In genomic region chr14:88278327-88278726, GRCm38 (mm10) we compare ENCODE assay signal across 13 mouse cellular contexts.
DNase-seq lines count a peak whose midpoint lies in the region; ATAC-seq and TF ChIP-seq lines count a peak whose summit lies in the region.
"Had no signal": no experiment of that assay in that cellular context is flagged by ENCODE, and none has a peak within 500 bp of the region (broad histone marks: within the 10 kb centered on the region; RNA-seq: fewer than 3 reads in every experiment).

No protein-coding gene starts in this region.

- peak; percentile 51 for TF ChIP-seq CTCF in left cerebral cortex, adult 2 months (IDR thresholded peaks at IDR 0.05)
- peak; percentile 42 for TF ChIP-seq CTCF in E14TG2a.4 (conservative IDR thresholded peaks at IDR 0.05; ENCODE audit: low read length)

- intact Hi-C loops in left cerebral cortex, adult 2 months (cut with DNase I), result loop anchor here (5.0 to 10.0 kb wide), 3 partner anchors 189 to 811 kb away; no protein-coding TSS in a partner anchor

- H3K4me2 ChIP-seq in forebrain, embryonic 14.5 days (ENCODE audit: low read length), result no peak overlapping the region
- no peak overlapping the region for H3K4me2 ChIP-seq in forebrain, embryonic 16.5 days (ENCODE audit: low read length)
- H3K4me2 ChIP-seq in kidney, embryonic 16.5 days (replicated peaks; ENCODE audit: low read depth, low read length), result no peak overlapping the region
- H3K4me2 ChIP-seq: kidney, embryonic 15.5 days had no signal

- peak; percentile 64 for DNase-seq in forebrain, embryonic 14.5 days (ENCODE audit: low spot score)
- no peak for DNase-seq in left cerebral cortex, adult 2 months (ENCODE audit: extremely low spot score in 1 of 2, low spot score in 2 of 2)
- no peak for DNase-seq in left cerebral cortex, adult 9 months (ENCODE audit: low spot score in 2 of 2)
- peak; percentile 61 for DNase-seq in embryo, embryonic 10 days (ENCODE audit: low spot score)
- DNase-seq: cerebellum, adult 9-11 months; heart, postnatal 4 days; spleen, adult 18-20 months had no signal

- no peaks in the 10 kb centered on the region for H3K27me3 ChIP-seq in forebrain, embryonic 14.5 days (replicated peaks; ENCODE audit: control insufficient read depth, insufficient read depth, low read length)
- H3K27me3 ChIP-seq in forebrain, embryonic 16.5 days (replicated peaks; ENCODE audit: control insufficient read depth, insufficient read depth, low read length), result no peaks in the 10 kb centered on the region
- no peaks in the 10 kb centered on the region for H3K27me3 ChIP-seq in E14TG2a.4 (ENCODE audit: insufficient read depth, low read length)
- no peaks in the 10 kb centered on the region for H3K27me3 ChIP-seq in kidney, embryonic 16.5 days (ENCODE audit: insufficient read depth, low read length)
- H3K27me3 ChIP-seq: kidney, embryonic 15.5 days had no signal

- no peak overlapping the region for H3K27ac ChIP-seq in forebrain, embryonic 14.5 days (ENCODE audit: low read depth, low read length)
- no peak overlapping the region for H3K27ac ChIP-seq in forebrain, embryonic 16.5 days (ENCODE audit: low read length)
- H3K27ac ChIP-seq in left cerebral cortex, adult 2 months, result no peak overlapping the region
- H3K27ac ChIP-seq in kidney, embryonic 16.5 days (ENCODE audit: low read length), result no peak overlapping the region
- H3K27ac ChIP-seq: kidney, embryonic 15.5 days had no signal

- ATAC-seq in forebrain, embryonic 14.5 days, result no peak
- ATAC-seq in forebrain, embryonic 16.5 days, result no peak
- ATAC-seq in granulocyte monocyte progenitor cell, adult 5-6 weeks (replicated peaks; ENCODE audit: poor library complexity, severe bottlenecking), result no peak
- ATAC-seq in kidney, embryonic 16.5 days (ENCODE audit: low FRiP score, low TSS enrichment), result no peak

- WGBS in forebrain, embryonic 14.5 days, result 35% methylated on average over 5 of the region's 5 CpGs
- WGBS in forebrain, embryonic 16.5 days, result 30% methylated on average over 5 of the region's 5 CpGs
- 23% methylated on average over 5 of the region's 5 CpGs for WGBS in kidney, embryonic 16.5 days

- H3K36me3 ChIP-seq in forebrain, embryonic 14.5 days (ENCODE audit: control insufficient read depth, insufficient read depth, low read length), result no peaks in the 10 kb centered on the region
- no peaks in the 10 kb centered on the region for H3K36me3 ChIP-seq in forebrain, embryonic 16.5 days (ENCODE audit: control insufficient read depth, insufficient read depth)
- H3K36me3 ChIP-seq in E14TG2a.4 (ENCODE audit: insufficient read depth, low read length), result no peaks in the 10 kb centered on the region
- no peaks in the 10 kb centered on the region for H3K36me3 ChIP-seq in kidney, embryonic 16.5 days (ENCODE audit: insufficient read depth, low read length)
- H3K36me3 ChIP-seq: kidney, embryonic 15.5 days had no signal

- no peak overlapping the region for H3K9ac ChIP-seq in forebrain, embryonic 14.5 days (ENCODE audit: low read length)
- no peak overlapping the region for H3K9ac ChIP-seq in forebrain, embryonic 16.5 days (replicated peaks; ENCODE audit: low read depth, low read length)
- H3K9ac ChIP-seq in kidney, embryonic 16.5 days (replicated peaks; ENCODE audit: low read length), result no peak overlapping the region
- H3K9ac ChIP-seq: kidney, embryonic 15.5 days had no signal

- H3K4me1 ChIP-seq in forebrain, embryonic 14.5 days (ENCODE audit: control insufficient read depth, insufficient read depth, low read length), result no peaks in the 10 kb centered on the region
- H3K4me1 ChIP-seq in forebrain, embryonic 16.5 days (replicated peaks; ENCODE audit: control insufficient read depth, insufficient read depth, low read length), result no peaks in the 10 kb centered on the region
- H3K4me1 ChIP-seq in E14TG2a.4 (replicated peaks; ENCODE audit: low read depth, low read length), result no peaks in the 10 kb centered on the region
- H3K4me1 ChIP-seq in kidney, embryonic 16.5 days (ENCODE audit: insufficient read depth, low read length), result no peaks in the 10 kb centered on the region
- H3K4me1 ChIP-seq: kidney, embryonic 15.5 days had no signal

- no peaks in the 10 kb centered on the region for H3K9me3 ChIP-seq in forebrain, embryonic 14.5 days (replicated peaks; ENCODE audit: control insufficient read depth, low read length)
- H3K9me3 ChIP-seq in forebrain, embryonic 16.5 days (ENCODE audit: control insufficient read depth, low read length), result no peaks in the 10 kb centered on the region
- no peaks in the 10 kb centered on the region for H3K9me3 ChIP-seq in E14TG2a.4 (ENCODE audit: low read length)
- H3K9me3 ChIP-seq in kidney, embryonic 16.5 days (ENCODE audit: low read length), result no peaks in the 10 kb centered on the region
- H3K9me3 ChIP-seq: kidney, embryonic 15.5 days had no signal

- H3K4me3 ChIP-seq in forebrain, embryonic 14.5 days (ENCODE audit: low read depth, low read length), result no peak overlapping the region
- H3K4me3 ChIP-seq in forebrain, embryonic 16.5 days (replicated peaks; ENCODE audit: low read length), result no peak overlapping the region
- no peak overlapping the region for H3K4me3 ChIP-seq in left cerebral cortex, adult 2 months
- H3K4me3 ChIP-seq in E14TG2a.4 (replicated peaks; ENCODE audit: low read length), result no peak overlapping the region
- H3K4me3 ChIP-seq in kidney, embryonic 16.5 days (ENCODE audit: low read length), result no peak overlapping the region
- H3K4me3 ChIP-seq: erythroblast, embryonic 14.5 days; kidney, embryonic 15.5 days had no signal

Comparison
In these comparisons a context has a peak if more than half of its experiments do, and no peak if none do; other contexts are left out.
1. DNase-seq: peak in forebrain, embryonic 14.5 days (single experiment) and embryo, embryonic 10 days (single experiment); none in left cerebral cortex, adult 2 months (0 of 2) and left cerebral cortex, adult 9 months (0 of 2).